Mouse (Mus musculus) A20 (cell line): ENCODE results near the gene Pcdh19.
A peak's percentile ranks its signal among the peaks of the same experiment; 100 is the strongest.
"Not testable (repeated sequence)": the region's sequence is repeated elsewhere in the genome, so short reads cannot be mapped to it uniquely, and the experiment has no call there.

ENCODE experiments used
- DNase-seq: peaks from one replicate; pipeline ENCODE4 v3.0.0-alpha.2; 2011; ENCODE audit warnings: low read depth, low spot score

Gene Pcdh19

GRCm38 (mm10) chrX:133688840-133689239 lies at the start of gene Pcdh19:
TSS of gene Pcdh19 (minus strand) at chrX:133688987.
- DNase-seq, result no peak

GRCm38 (mm10) chrX:133735871-133736270 lies 47.1 kb upstream of the Pcdh19 start:
- no peak for DNase-seq

GRCm38 (mm10) chrX:133734984-133735383 lies 46.2 kb upstream of the Pcdh19 start:
- peak; percentile 4 for DNase-seq

GRCm38 (mm10) chrX:133721517-133721916 lies 32.7 kb upstream of the Pcdh19 start:
- no peak for DNase-seq

- no peak for DNase-seq
Measured at GRCm38 (mm10) chrX:133710621-133711020, 21.8 kb upstream of the Pcdh19 start.

- DNase-seq, result no peak
Measured at GRCm38 (mm10) chrX:133702902-133703301, 14.1 kb upstream of the Pcdh19 start.

- not testable (repeated sequence) for DNase-seq
Measured at GRCm38 (mm10) chrX:133697871-133698270, 9.1 kb upstream of the Pcdh19 start.

- no peak for DNase-seq
Measured at GRCm38 (mm10) chrX:133696461-133696860, 7.7 kb upstream of the Pcdh19 start.

GRCm38 (mm10) chrX:133693037-133693760 lies 4.4 kb upstream of the Pcdh19 start:
- DNase-seq, result no peak

GRCm38 (mm10) chrX:133692392-133692790 lies 3.6 kb upstream of the Pcdh19 start:
- no peak for DNase-seq

GRCm38 (mm10) chrX:133691581-133692391 lies 3.0 kb upstream of the Pcdh19 start:
- DNase-seq, result peak; percentile 75

GRCm38 (mm10) chrX:133690822-133691221 lies 2.0 kb upstream of the Pcdh19 start:
- DNase-seq, result no peak

GRCm38 (mm10) chrX:133689576-133690250 lies 926 bp upstream of the Pcdh19 start:
- DNase-seq, result no peak

GRCm38 (mm10) chrX:133688156-133688555 lies 631 bp downstream of the Pcdh19 start:
- DNase-seq, result no peak

- DNase-seq, result no peak
Measured at GRCm38 (mm10) chrX:133687666-133688151, 1.1 kb downstream of the Pcdh19 start.

GRCm38 (mm10) chrX:133686533-133687311 lies 2.1 kb downstream of the Pcdh19 start:
- DNase-seq, result no peak

- DNase-seq, result no peak
Measured at GRCm38 (mm10) chrX:133685572-133685971, 3.2 kb downstream of the Pcdh19 start.

GRCm38 (mm10) chrX:133683961-133684360 lies 4.8 kb downstream of the Pcdh19 start:
- no peak for DNase-seq

- no peak for DNase-seq
Measured at GRCm38 (mm10) chrX:133675121-133675520, 13.7 kb downstream of the Pcdh19 start.

- no peak for DNase-seq
Measured at GRCm38 (mm10) chrX:133673796-133674195, 15.0 kb downstream of the Pcdh19 start.

GRCm38 (mm10) chrX:133660111-133660510 lies 28.7 kb downstream of the Pcdh19 start:
- DNase-seq, result no peak
